Mouse (Mus musculus) lung, postnatal 0 days (tissue): ENCODE measurements around the gene Krt9. TPM values are rescaled to one million over a fixed set of nuclear protein-coding genes. Genes with fewer than 3 reads are reported as not detected.

Source experiments
- ATAC-seq: fragments of 200-750 bp; cut with Nextera tagmentation; 2 replicates; pipeline ENCODE4 v1.8.0; 2017; ENCODE audit warnings: moderate library complexity
- DNase-seq: peaks from one replicate; pipeline ENCODE4 v3.0.0-alpha.2; 2016; ENCODE audit warnings: low spot score
- H3K27ac ChIP-seq: fragments of 300-500 bp; sonication (generic); 2 replicates; pipeline ENCODE4 v1.5.1; 2014; ENCODE audit warnings: antibody characterized with exemption, mild to moderate bottlenecking, low read length, mixed read lengths
- H3K27me3 ChIP-seq: fragments of 300-500 bp; sonication (generic); replicated peaks from 2 replicates; pipeline ENCODE4 v1.6.1; 2014; ENCODE audit warnings: low read length, mixed read lengths; ENCODE audit not compliant: insufficient read depth
- H3K36me3 ChIP-seq: fragments of 300-500 bp; sonication (generic); 2 replicates; pipeline ENCODE4 v1.6.1; 2014; ENCODE audit warnings: low read length, mixed read lengths; ENCODE audit not compliant: insufficient read depth
- H3K4me1 ChIP-seq: fragments of 300-500 bp; sonication (generic); 2 replicates; pipeline ENCODE4 v1.6.1; 2014; ENCODE audit warnings: antibody characterized with exemption, low read depth, low read length, mixed read lengths; ENCODE audit not compliant: insufficient read depth
- H3K4me2 ChIP-seq: fragments of 300-500 bp; sonication (generic); replicated peaks from 2 replicates; pipeline ENCODE4 v1.6.1; 2014; ENCODE audit warnings: low read depth, mild to moderate bottlenecking, low read length, moderate library complexity, mixed read lengths
- H3K4me3 ChIP-seq: fragments of 300-500 bp; sonication (generic); 2 replicates; pipeline ENCODE4 v1.5.1; 2014; ENCODE audit warnings: low read depth, low read length
- H3K9ac ChIP-seq: fragments of 300-500 bp; sonication (generic); replicated peaks from 2 replicates; pipeline ENCODE4 v1.6.1; 2014; ENCODE audit warnings: low read depth, mild to moderate bottlenecking
- H3K9me3 ChIP-seq: fragments of 300-500 bp; sonication (generic); 2 replicates; pipeline ENCODE4 v1.6.1; 2016; ENCODE audit warnings: low read length, mixed read lengths
- CTCF ChIP-seq: IDR thresholded peaks from 2 replicates; pipeline ENCODE4 v1.5.1; 2016; ENCODE audit warnings: antibody characterized with exemption, mild to moderate bottlenecking
- EP300 ChIP-seq: IDR thresholded peaks from 2 replicates; pipeline ENCODE4 v1.6.1; 2016; ENCODE audit warnings: antibody characterized with exemption, mild to moderate bottlenecking, control low read depth
- whole genome bisulfite sequencing: fragments of 180-500 bp; shearing (Covaris S2); extraction: QIAGEN DNeasy Blood & Tissue Kit; methylation state at CpG from one replicate; pipeline ENCODE4 v1.1.7; 2014; 5-methylcytosine and 5-hydroxymethylcytosine counted together
- polyA plus RNA-seq: library from polyadenylated mRNA; unstranded; fragments of >200 nt; fragmentation: Nextera tagmentation; extraction: Ambion mirVana; gene quantifications from 2 replicates; pipeline ENCODE4 v1.2.1, GENCODE M21; 2015

The Krt9 gene
- polyA plus RNA-seq, 1 experiment from 2014 or later, result not detected

DNA sequence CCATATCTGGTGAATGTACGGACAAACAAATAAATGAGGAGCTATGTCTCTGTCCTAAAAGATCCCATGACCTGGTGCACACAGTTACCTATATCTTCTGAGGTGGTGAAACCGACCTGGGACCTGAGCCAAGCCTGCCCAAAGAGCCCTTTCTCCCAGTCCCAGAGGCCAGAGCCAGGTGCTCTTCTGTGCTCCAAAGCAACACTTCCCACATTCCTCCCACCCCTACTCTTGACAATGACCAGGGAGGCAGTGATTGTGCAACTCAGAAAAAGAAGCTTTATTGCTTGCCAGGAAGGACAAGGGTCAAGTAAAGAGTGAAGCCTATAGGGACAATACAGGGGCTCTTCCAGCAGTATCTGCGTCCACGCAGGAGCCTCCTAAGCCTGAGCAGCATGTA, 9.9 kb upstream of the Krt9 start:
- H3K9ac ChIP-seq, result no peak overlapping the region
- H3K4me2 ChIP-seq, result no peak overlapping the region
- H3K27me3 ChIP-seq, result no peaks in the 10 kb centered on the region
- WGBS, result 82% methylated on average over 4 of the region's 4 CpGs
- DNase-seq (no peak), ATAC-seq (no peak)
- no peak overlapping the region for H3K27ac ChIP-seq
- H3K36me3 ChIP-seq, result no peaks in the 10 kb centered on the region
- TF ChIP-seq CTCF, result no peak
- no peak for TF ChIP-seq EP300
- no peaks in the 10 kb centered on the region for H3K9me3 ChIP-seq
- no peaks in the 10 kb centered on the region for H3K4me1 ChIP-seq
- no peak overlapping the region for H3K4me3 ChIP-seq

DNA sequence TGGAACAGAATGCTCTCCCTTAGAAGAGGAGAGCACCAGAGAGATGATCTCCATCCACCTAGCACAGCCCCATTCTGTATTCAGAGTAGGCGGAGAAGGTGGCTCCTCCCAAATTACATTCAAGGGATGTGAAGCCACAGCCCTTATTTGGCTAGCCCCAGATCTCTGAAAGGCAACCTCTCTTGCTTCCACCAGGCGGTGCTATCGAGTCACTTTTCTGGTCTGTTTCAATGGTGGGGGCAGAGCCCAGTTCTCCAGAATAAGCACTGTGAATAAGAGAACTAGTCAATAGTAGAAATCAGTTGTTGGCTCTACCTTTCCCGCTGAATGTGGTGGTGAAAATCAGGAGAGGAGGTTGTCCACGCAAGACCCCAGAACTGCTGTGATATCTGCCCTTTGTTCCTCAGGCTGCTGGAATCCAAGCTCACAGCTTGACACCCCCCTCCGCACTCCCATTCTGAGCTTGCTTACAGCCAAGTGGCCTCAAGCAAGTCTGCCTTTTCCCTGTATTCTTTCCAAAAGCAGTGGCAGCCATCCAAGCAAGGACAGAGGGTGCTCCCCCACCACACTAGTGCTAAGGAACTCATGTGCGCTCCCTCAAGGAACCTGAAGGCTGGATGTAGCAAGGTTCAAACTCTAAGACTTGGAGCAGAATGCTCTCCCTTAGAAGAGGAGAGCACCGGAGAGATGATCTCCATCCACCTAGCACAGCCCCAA, 7.2 kb upstream of the Krt9 start:
- ATAC-seq, result no peak
- Histone ChIP-seq H3K4me1 (no peaks in the 10 kb centered on the region), H3K27me3 (no peaks in the 10 kb centered on the region), H3K9ac (no peak overlapping the region), H3K4me3 (no peak overlapping the region), H3K4me2 (no peak overlapping the region), H3K9me3 (no peaks in the 10 kb centered on the region), H3K27ac (no peak overlapping the region), H3K36me3 (no peaks in the 10 kb centered on the region)
- peak; percentile 61 for TF ChIP-seq CTCF
- TF ChIP-seq EP300, result no peak
- DNase-seq, result peak; percentile 8
- 45% methylated on average over 8 of the region's 8 CpGs for WGBS

DNA sequence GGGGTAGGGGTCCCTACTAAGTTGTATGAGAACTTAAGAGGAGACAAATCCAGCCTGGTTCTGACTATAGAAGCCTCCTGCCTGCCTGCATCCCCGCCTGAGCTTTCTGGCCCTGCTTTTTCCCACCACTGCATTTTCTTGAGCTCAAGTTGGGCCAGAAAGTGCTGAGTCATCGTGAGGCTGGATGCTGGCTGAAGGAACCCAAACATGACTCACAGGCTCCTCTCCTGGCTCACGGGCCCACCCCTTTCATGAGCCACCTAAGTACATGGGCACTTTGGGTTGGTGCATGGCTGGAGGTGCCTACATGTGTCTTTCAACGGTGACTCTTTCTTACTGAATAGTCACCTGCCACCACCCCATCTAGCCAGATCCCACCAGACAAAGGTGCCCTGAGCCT, 5.6 kb upstream of the Krt9 start:
- DNase-seq, result no peak
- 58% methylated on average over 4 of the region's 4 CpGs for WGBS
- no peak overlapping the region for H3K27ac ChIP-seq
- H3K4me3 ChIP-seq, result no peak overlapping the region
- ATAC-seq, result no peak
- no peaks in the 10 kb centered on the region for H3K9me3 ChIP-seq
- H3K4me2 ChIP-seq, result no peak overlapping the region
- no peaks in the 10 kb centered on the region for H3K27me3 ChIP-seq
- no peak overlapping the region for H3K9ac ChIP-seq
- no peak for TF ChIP-seq EP300
- no peak for TF ChIP-seq CTCF
- H3K36me3 ChIP-seq, result no peaks in the 10 kb centered on the region
- H3K4me1 ChIP-seq, result no peaks in the 10 kb centered on the region

DNA sequence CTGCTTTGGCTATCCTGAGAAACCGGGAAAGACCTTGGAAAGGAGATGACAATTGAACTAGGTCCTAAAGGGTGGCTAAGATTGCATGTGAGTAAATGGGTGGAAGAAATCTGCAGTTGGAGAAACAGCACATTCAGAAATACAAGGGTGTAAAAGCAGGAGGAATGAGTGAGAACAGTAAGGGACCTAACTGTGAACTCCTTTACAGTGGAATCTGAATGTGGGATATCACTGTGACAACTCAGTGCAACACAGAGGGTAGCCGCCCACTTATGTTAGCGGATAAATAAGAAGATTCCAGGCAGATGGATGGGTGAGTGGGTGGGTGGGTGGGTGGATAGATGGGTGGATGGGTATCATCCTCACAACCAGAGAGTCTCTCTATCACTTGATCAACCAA, 1.2 kb downstream of the Krt9 start:
- H3K4me3 ChIP-seq, result no peak overlapping the region
- ATAC-seq, result no peak
- no peaks in the 10 kb centered on the region for H3K4me1 ChIP-seq

DNA sequence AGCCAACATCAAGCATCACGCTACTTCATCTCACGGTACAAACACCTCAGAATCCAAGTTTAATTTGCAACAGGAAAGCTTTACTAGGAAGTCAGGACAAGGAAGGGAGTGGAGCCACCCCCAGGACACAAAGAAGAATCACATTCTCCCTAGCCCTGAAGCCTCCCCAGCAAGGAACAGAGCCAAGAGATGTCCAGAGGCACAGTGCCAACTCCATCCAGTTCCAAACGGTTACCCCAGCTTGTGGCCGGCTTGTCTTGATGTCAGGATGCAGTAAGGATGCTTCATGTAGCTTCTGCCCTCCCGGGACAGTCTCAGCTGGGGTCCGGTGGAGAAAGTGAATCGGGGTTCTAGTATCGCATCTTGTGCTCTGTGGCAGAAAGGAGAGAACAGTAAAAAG, 6.3 kb downstream of the Krt9 start:
- H3K27me3 ChIP-seq, result no peaks in the 10 kb centered on the region
- H3K27ac ChIP-seq, result no peak overlapping the region
- H3K4me3 ChIP-seq, result no peak overlapping the region
- no peak overlapping the region for H3K9ac ChIP-seq
- TF ChIP-seq EP300, result no peak
- no peak for TF ChIP-seq CTCF
- H3K4me2 ChIP-seq, result no peak overlapping the region
- no peak for DNase-seq
- H3K4me1 ChIP-seq, result no peaks in the 10 kb centered on the region
- ATAC-seq, result no peak
- WGBS, result 80% methylated on average over 8 of the region's 8 CpGs
- no peaks in the 10 kb centered on the region for H3K9me3 ChIP-seq
- H3K36me3 ChIP-seq, result no peaks in the 10 kb centered on the region

More for the DNA sequence above, 1.2 kb downstream of the Krt9 start:
- 99% methylated on average over 3 of the region's 3 CpGs for WGBS
- no peaks in the 10 kb centered on the region for H3K9me3 ChIP-seq
- H3K4me2 ChIP-seq, result no peak overlapping the region
- H3K9ac ChIP-seq, result no peak overlapping the region
- no peak overlapping the region for H3K27ac ChIP-seq
- no peaks in the 10 kb centered on the region for H3K27me3 ChIP-seq
- no peak for TF ChIP-seq CTCF
- no peak for TF ChIP-seq EP300
- no peaks in the 10 kb centered on the region for H3K36me3 ChIP-seq
- no peak for DNase-seq

DNA sequence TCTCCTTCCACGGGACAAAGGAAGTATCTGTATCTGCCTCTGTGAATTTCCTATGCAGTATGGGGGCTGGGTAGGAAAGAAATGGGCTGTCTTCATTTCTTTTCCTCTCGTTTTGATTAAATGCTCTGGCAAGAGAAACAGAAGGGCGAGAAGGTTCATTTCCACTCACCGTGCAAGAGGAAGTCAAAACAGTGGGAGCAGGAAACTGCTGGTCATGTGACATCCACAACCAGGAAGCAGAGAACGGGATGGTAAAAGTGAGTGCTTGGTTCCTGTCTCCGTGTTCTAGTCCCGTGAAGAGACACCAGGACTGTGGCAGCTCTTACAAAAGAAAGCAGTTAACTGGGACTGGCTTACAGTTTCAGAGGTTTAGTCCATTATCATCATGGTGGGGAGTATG, 11.3 kb downstream of the Krt9 start:
- Histone ChIP-seq H3K9me3 (no peaks in the 10 kb centered on the region), H3K4me1 (no peaks in the 10 kb centered on the region), H3K4me2 (no peak overlapping the region), H3K36me3 (no peaks in the 10 kb centered on the region), H3K27ac (no peak overlapping the region), H3K9ac (no peak overlapping the region), H3K4me3 (no peak overlapping the region), H3K27me3 (no peaks in the 10 kb centered on the region)
- DNase-seq, result no peak
- 55% methylated on average over 7 of the region's 7 CpGs for WGBS
- no peak for ATAC-seq
- TF ChIP-seq EP300, result no peak
- no peak for TF ChIP-seq CTCF

DNA sequence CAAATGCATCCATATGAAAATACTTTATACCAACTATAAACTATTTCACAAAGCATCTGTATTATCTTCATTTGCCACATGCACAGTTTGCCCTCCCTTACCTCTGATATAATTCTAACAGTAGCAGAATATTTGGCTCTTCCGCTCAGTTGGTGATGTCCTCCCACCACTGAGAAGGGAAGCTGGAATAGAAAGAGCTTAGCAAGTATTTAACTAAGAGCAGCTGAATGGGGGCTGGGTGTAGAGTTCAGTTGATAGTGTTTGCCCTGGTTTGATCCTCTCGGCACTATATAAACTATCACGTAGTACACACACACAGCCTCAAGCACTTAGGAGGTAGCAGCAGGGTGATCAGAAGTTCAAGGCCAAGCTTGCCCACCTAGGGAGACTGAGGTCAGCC, 13.8 kb downstream of the Krt9 start:
- no peak for ATAC-seq
- H3K4me3 ChIP-seq, result no peak overlapping the region
- H3K27ac ChIP-seq, result no peak overlapping the region
- H3K27me3 ChIP-seq, result no peaks in the 10 kb centered on the region
- DNase-seq, result no peak
- H3K4me2 ChIP-seq, result no peak overlapping the region
- TF ChIP-seq EP300 (no peak), CTCF (no peak)
- H3K9ac ChIP-seq, result no peak overlapping the region
- H3K36me3 ChIP-seq, result no peaks in the 10 kb centered on the region
- H3K4me1 ChIP-seq, result no peaks in the 10 kb centered on the region
- WGBS, result 29% methylated on average over 3 of the region's 3 CpGs
- H3K9me3 ChIP-seq, result no peaks in the 10 kb centered on the region
